Mouse (Mus musculus): ENCODE data around the gene Duox1. TPM values are rescaled to one million over a fixed set of nuclear protein-coding genes. Genes with fewer than 3 reads are reported as not detected.

The Duox1 gene
- polyA plus RNA-seq, 1 experiment from 2014 or later, result 0.10 TPM

GRCm38 (mm10) chr2:122305097-122305892 is 10.2 kb upstream of the Duox1 start:
- Histone ChIP-seq H3K27me3 (replicated peaks; ENCODE audit: control insufficient read depth, insufficient read depth, low read length) (peaks cover 72% of the 10 kb centered on the region), H3K36me3 (ENCODE audit: control insufficient read depth, insufficient read depth, low read length) (no peaks in the 10 kb centered on the region), H3K4me1 (replicated peaks; ENCODE audit: control insufficient read depth, insufficient read depth, low read length) (peaks cover 2% of the 10 kb centered on the region; the same call in 1 of the 2 replicates), H3K27ac (ENCODE audit: low read depth, low read length) (no peak overlapping the region), H3K4me3 (ENCODE audit: low read depth, low read length) (no peak overlapping the region), H3K4me2 (no peak overlapping the region), H3K9ac (ENCODE audit: low read depth, low read length) (no peak overlapping the region), H3K9me3 (ENCODE audit: control insufficient read depth, low read length) (no peaks in the 10 kb centered on the region)
- DNase-seq (ENCODE audit: low spot score), result no peak
- ATAC-seq (replicated peaks; ENCODE audit: low FRiP score), result no peak
- 79% methylated on average over 16 of the region's 16 CpGs for WGBS

GRCm38 (mm10) chr2:122306184-122306583 is 9.3 kb upstream of the Duox1 start:
- no peak overlapping the region for H3K4me2 ChIP-seq
- no peak overlapping the region for H3K4me3 ChIP-seq (ENCODE audit: low read depth, low read length)
- no peak for ATAC-seq (replicated peaks; ENCODE audit: low FRiP score)
- H3K9me3 ChIP-seq (ENCODE audit: control insufficient read depth, low read length), result no peaks in the 10 kb centered on the region
- no peak overlapping the region for H3K27ac ChIP-seq (ENCODE audit: low read depth, low read length)
- DNase-seq (ENCODE audit: low spot score), result no peak
- H3K4me1 ChIP-seq (replicated peaks; ENCODE audit: control insufficient read depth, insufficient read depth, low read length), result peaks cover 2% of the 10 kb centered on the region; the same call in 1 of the 2 replicates
- no peak overlapping the region for H3K9ac ChIP-seq (ENCODE audit: low read depth, low read length)
- no peaks in the 10 kb centered on the region for H3K36me3 ChIP-seq (ENCODE audit: control insufficient read depth, insufficient read depth, low read length)
- peaks cover 68% of the 10 kb centered on the region for H3K27me3 ChIP-seq (replicated peaks; ENCODE audit: control insufficient read depth, insufficient read depth, low read length)
- WGBS, result 54% methylated on average over 4 of the region's 4 CpGs

DNA sequence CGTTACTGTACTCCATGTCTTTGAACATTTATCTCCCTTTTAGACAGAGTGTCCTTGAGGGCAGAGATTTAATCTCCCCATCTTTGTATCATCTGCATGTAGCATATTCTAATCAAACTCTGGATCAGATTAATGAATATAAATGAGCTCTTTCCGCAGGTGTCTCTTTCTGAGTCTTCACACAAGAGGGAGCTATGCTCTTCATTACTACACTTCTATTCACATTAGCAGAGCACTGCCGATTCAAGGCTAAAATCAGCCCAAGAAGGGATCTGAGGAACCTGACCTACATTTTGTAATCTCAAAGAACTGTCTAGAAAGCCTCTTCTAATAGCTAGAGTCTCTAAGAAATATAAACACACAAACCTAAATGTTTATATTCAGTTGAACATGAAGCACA is 5.8 kb upstream of the Duox1 start:
- ATAC-seq (replicated peaks; ENCODE audit: low FRiP score) (no peak), DNase-seq (ENCODE audit: low spot score) (no peak)
- no peaks in the 10 kb centered on the region for H3K9me3 ChIP-seq (ENCODE audit: control insufficient read depth, low read length)
- no peaks in the 10 kb centered on the region for H3K36me3 ChIP-seq (ENCODE audit: control insufficient read depth, insufficient read depth, low read length)
- H3K9ac ChIP-seq (ENCODE audit: low read depth, low read length), result no peak overlapping the region
- H3K4me2 ChIP-seq, result no peak overlapping the region
- H3K27me3 ChIP-seq (replicated peaks; ENCODE audit: control insufficient read depth, insufficient read depth, low read length), result peaks cover 78% of the 10 kb centered on the region
- H3K27ac ChIP-seq (ENCODE audit: low read depth, low read length), result no peak overlapping the region
- no peaks in the 10 kb centered on the region for H3K4me1 ChIP-seq (replicated peaks; ENCODE audit: control insufficient read depth, insufficient read depth, low read length)
- WGBS, result 52% methylated on average over 3 of the region's 3 CpGs
- H3K4me3 ChIP-seq (ENCODE audit: low read depth, low read length), result no peak overlapping the region

DNA sequence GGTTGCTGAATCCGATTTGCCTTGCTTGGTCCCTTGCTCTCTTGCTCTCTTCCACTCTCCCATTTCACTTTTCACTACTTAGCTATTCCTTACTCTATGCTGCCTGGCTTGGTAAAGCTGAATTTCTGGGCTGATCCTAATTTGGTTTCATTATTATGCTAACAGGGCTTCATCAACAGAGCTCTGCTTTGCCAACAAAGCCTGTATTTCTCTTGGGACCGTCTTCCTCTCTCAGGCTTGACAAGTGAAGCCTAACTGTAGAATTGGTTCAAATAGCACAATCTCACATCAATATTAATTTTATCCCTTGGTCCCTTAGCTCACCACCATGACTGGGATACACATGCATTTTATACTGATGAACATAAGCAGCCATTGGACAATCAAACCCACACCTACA is 3.9 kb upstream of the Duox1 start:
- H3K27me3 ChIP-seq (replicated peaks; ENCODE audit: control insufficient read depth, insufficient read depth, low read length), result peaks cover 71% of the 10 kb centered on the region
- DNase-seq (ENCODE audit: low spot score) (no peak), ATAC-seq (replicated peaks; ENCODE audit: low FRiP score) (no peak)
- no peaks in the 10 kb centered on the region for H3K4me1 ChIP-seq (replicated peaks; ENCODE audit: control insufficient read depth, insufficient read depth, low read length)
- no peaks in the 10 kb centered on the region for H3K36me3 ChIP-seq (ENCODE audit: control insufficient read depth, insufficient read depth, low read length)
- H3K27ac ChIP-seq (ENCODE audit: low read depth, low read length), result no peak overlapping the region
- H3K4me3 ChIP-seq (ENCODE audit: low read depth, low read length), result no peak overlapping the region
- WGBS, result 58% methylated on average over 2 of the region's 2 CpGs
- no peak overlapping the region for H3K4me2 ChIP-seq
- no peak overlapping the region for H3K9ac ChIP-seq (ENCODE audit: low read depth, low read length)
- H3K9me3 ChIP-seq (ENCODE audit: control insufficient read depth, low read length), result no peaks in the 10 kb centered on the region

GRCm38 (mm10) chr2:122312722-122313417 is 2.6 kb upstream of the Duox1 start:
- H3K4me2 ChIP-seq, result peak overlapping the region; percentile 49
- no peak overlapping the region for H3K9ac ChIP-seq (ENCODE audit: low read depth, low read length)
- peak; percentile 62 for DNase-seq (ENCODE audit: low spot score)
- no peak overlapping the region for H3K4me3 ChIP-seq (ENCODE audit: low read depth, low read length)
- no peaks in the 10 kb centered on the region for H3K4me1 ChIP-seq (replicated peaks; ENCODE audit: control insufficient read depth, insufficient read depth, low read length)
- WGBS, result 5% methylated on average over 27 of the region's 27 CpGs
- ATAC-seq (replicated peaks; ENCODE audit: low FRiP score), result no peak
- H3K9me3 ChIP-seq (ENCODE audit: control insufficient read depth, low read length), result no peaks in the 10 kb centered on the region
- no peaks in the 10 kb centered on the region for H3K36me3 ChIP-seq (ENCODE audit: control insufficient read depth, insufficient read depth, low read length)
- H3K27me3 ChIP-seq (replicated peaks; ENCODE audit: control insufficient read depth, insufficient read depth, low read length), result peaks cover 58% of the 10 kb centered on the region
- no peak overlapping the region for H3K27ac ChIP-seq (ENCODE audit: low read depth, low read length)

- Histone ChIP-seq H3K9ac (ENCODE audit: low read depth, low read length) (no peak within 1 kb of the TSS), H3K9me3 (ENCODE audit: control insufficient read depth, low read length) (no peaks in the 10 kb centered on the region), H3K4me2 (peak within 1 kb of the TSS; percentile 49), H3K4me3 (ENCODE audit: low read depth, low read length) (no peak within 1 kb of the TSS; the same call in 1 of the 2 replicates), H3K4me1 (replicated peaks; ENCODE audit: control insufficient read depth, insufficient read depth, low read length) (no peaks in the 10 kb centered on the region), H3K27ac (ENCODE audit: low read depth, low read length) (no peak within 1 kb of the TSS), H3K27me3 (replicated peaks; ENCODE audit: control insufficient read depth, insufficient read depth, low read length) (peaks cover 57% of the 10 kb centered on the region), H3K36me3 (ENCODE audit: control insufficient read depth, insufficient read depth, low read length) (no peaks in the 10 kb centered on the region)
- DNase-seq (ENCODE audit: low spot score) (no peak), ATAC-seq (replicated peaks; ENCODE audit: low FRiP score) (peak; percentile 12; the same call in 1 of the 2 replicates)
- WGBS, result 6% methylated on average over 24 of the region's 24 CpGs
Observed at GRCm38 (mm10) chr2:122313536-122313935, 1.9 kb upstream of the Duox1 start, which contains the start of gene Duoxa1. Duoxa1 (minus strand) TSS chr2:122313730.

- ATAC-seq (replicated peaks; ENCODE audit: low FRiP score), result no peak
- no peak for DNase-seq (ENCODE audit: low spot score)
- Histone ChIP-seq H3K4me2 (no peak overlapping the region), H3K4me3 (ENCODE audit: low read depth, low read length) (no peak overlapping the region), H3K9ac (ENCODE audit: low read depth, low read length) (no peak overlapping the region), H3K27me3 (replicated peaks; ENCODE audit: control insufficient read depth, insufficient read depth, low read length) (peaks cover 37% of the 10 kb centered on the region), H3K9me3 (ENCODE audit: control insufficient read depth, low read length) (no peaks in the 10 kb centered on the region), H3K36me3 (ENCODE audit: control insufficient read depth, insufficient read depth, low read length) (no peaks in the 10 kb centered on the region), H3K27ac (ENCODE audit: low read depth, low read length) (no peak overlapping the region), H3K4me1 (replicated peaks; ENCODE audit: control insufficient read depth, insufficient read depth, low read length) (no peaks in the 10 kb centered on the region)
- 65% methylated on average over 4 of the region's 4 CpGs for WGBS
Observed at GRCm38 (mm10) chr2:122317384-122317783, 1.9 kb downstream of the Duox1 start.

DNA sequence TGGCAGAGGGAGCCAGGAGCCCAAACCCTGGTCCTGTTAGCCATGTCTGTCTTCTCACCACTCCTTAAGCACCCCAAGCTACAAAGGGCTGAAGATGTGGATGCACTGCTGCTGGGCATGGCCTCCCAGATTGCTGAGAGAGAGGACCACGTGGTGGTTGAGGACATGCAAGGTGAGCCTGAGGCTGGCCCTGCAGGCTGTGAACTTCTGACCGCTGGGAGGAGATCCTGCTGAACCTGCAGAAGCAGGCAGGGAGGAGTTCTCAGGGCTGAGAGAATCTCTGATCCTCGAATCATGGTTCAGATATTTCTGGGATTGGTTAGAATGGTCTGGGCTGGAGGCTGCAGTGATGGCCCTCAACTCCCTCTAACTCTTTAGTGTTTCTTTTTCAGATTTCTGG is 8.5 kb downstream of the Duox1 start:
- ATAC-seq (replicated peaks; ENCODE audit: low FRiP score) (no peak), DNase-seq (ENCODE audit: low spot score) (no peak)
- 55% methylated on average over 3 of the region's 3 CpGs for WGBS
- no peaks in the 10 kb centered on the region for H3K4me1 ChIP-seq (replicated peaks; ENCODE audit: control insufficient read depth, insufficient read depth, low read length)
- no peak overlapping the region for H3K27ac ChIP-seq (ENCODE audit: low read depth, low read length)
- H3K9me3 ChIP-seq (ENCODE audit: control insufficient read depth, low read length), result no peaks in the 10 kb centered on the region
- H3K9ac ChIP-seq (ENCODE audit: low read depth, low read length), result no peak overlapping the region
- H3K4me2 ChIP-seq, result no peak overlapping the region
- H3K27me3 ChIP-seq (replicated peaks; ENCODE audit: control insufficient read depth, insufficient read depth, low read length), result peaks cover under 1% of the 10 kb centered on the region; the same call in 1 of the 2 replicates
- H3K4me3 ChIP-seq (ENCODE audit: low read depth, low read length), result no peak overlapping the region
- H3K36me3 ChIP-seq (ENCODE audit: control insufficient read depth, insufficient read depth, low read length), result no peaks in the 10 kb centered on the region

All from liver, embryonic 11.5 days (tissue).